Mouse (Mus musculus) stomach, embryonic 16.5 days (tissue): ENCODE results near the gene C7. TPM values are rescaled to one million over a fixed set of nuclear protein-coding genes. Genes with fewer than 3 reads are reported as not detected.

Experiments
- ATAC-seq: fragments of 200-750 bp; cut with Nextera tagmentation; 2 replicates; pipeline ENCODE4 v1.8.0; 2017; ENCODE audit warnings: moderate number of reproducible peaks, moderate TSS enrichment; ENCODE audit not compliant: insufficient read depth, low FRiP score
- H3K27ac ChIP-seq: fragments of 300-500 bp; sonication (generic); 2 replicates; pipeline ENCODE4 v1.5.1; 2014; ENCODE audit warnings: low read length
- H3K27me3 ChIP-seq: fragments of 300-500 bp; sonication (generic); 2 replicates; pipeline ENCODE4 v1.6.1; 2014; ENCODE audit warnings: low read length, control low read depth, mixed read lengths; ENCODE audit not compliant: control insufficient read depth, insufficient read depth
- H3K36me3 ChIP-seq: fragments of 300-500 bp; sonication (generic); 2 replicates; pipeline ENCODE4 v1.6.1; 2014; ENCODE audit warnings: low read length; ENCODE audit not compliant: control insufficient read depth, insufficient read depth
- H3K4me1 ChIP-seq: fragments of 300-500 bp; sonication (generic); 2 replicates; pipeline ENCODE4 v1.6.1; 2014; ENCODE audit warnings: low read length, control low read depth, mixed read lengths; ENCODE audit not compliant: control insufficient read depth, insufficient read depth
- H3K4me2 ChIP-seq: fragments of 300-500 bp; sonication (generic); 2 replicates; pipeline ENCODE4 v1.6.1; 2014; ENCODE audit warnings: low read depth, low read length, mixed read lengths
- H3K4me3 ChIP-seq: fragments of 300-500 bp; sonication (generic); replicated peaks from 2 replicates; pipeline ENCODE4 v1.5.1; 2014; ENCODE audit warnings: mild to moderate bottlenecking, low read length
- H3K9ac ChIP-seq: fragments of 300-500 bp; sonication (generic); 2 replicates; pipeline ENCODE4 v1.6.1; 2014; ENCODE audit warnings: low read length
- H3K9me3 ChIP-seq: fragments of 300-500 bp; sonication (generic); replicated peaks from 2 replicates; pipeline ENCODE4 v1.6.1; 2016; ENCODE audit warnings: low read length, control low read depth; ENCODE audit not compliant: control insufficient read depth
- WGBS: fragments of 180-500 bp; shearing (Covaris S2); extraction: QIAGEN DNeasy Blood & Tissue Kit; methylation state at CpG from one replicate; pipeline ENCODE4 v1.1.7; 2014; 5-methylcytosine and 5-hydroxymethylcytosine counted together
- polyA plus RNA-seq: library from polyadenylated mRNA; unstranded; fragments of >200 nt; fragmentation: Nextera tagmentation; extraction: Ambion mirVana; gene quantifications from 2 replicates; pipeline ENCODE4 v1.2.1, GENCODE M21; 2015

Gene C7
- 0.05 TPM in 1 of 2 replicates, not detected in the other for polyA plus RNA-seq

- H3K27me3 ChIP-seq = no peaks in the 10 kb centered on the region
- no peak within 1 kb of the TSS for H3K9ac ChIP-seq
- H3K9me3 ChIP-seq = no peaks in the 10 kb centered on the region
- H3K4me3 ChIP-seq = no peak within 1 kb of the TSS
- no peaks in the 10 kb centered on the region for H3K36me3 ChIP-seq
- no peaks in the 10 kb centered on the region for H3K4me1 ChIP-seq
- ATAC-seq = no peak
- H3K4me2 ChIP-seq = no peak within 1 kb of the TSS
- no peak within 1 kb of the TSS for H3K27ac ChIP-seq
Measured at GRCm38 (mm10) chr15:5063635-5064034, at the start of gene C7. Gene C7 (minus strand): TSS chr15:5063740.

GRCm38 (mm10) chr15:5112651-5113050 is 49.1 kb upstream of the C7 start:
- Histone ChIP-seq H3K4me2 (no peak overlapping the region), H3K27ac (no peak overlapping the region), H3K4me3 (no peak overlapping the region), H3K9me3 (no peaks in the 10 kb centered on the region), H3K9ac (no peak overlapping the region), H3K36me3 (no peaks in the 10 kb centered on the region), H3K4me1 (peaks cover 10% of the 10 kb centered on the region), H3K27me3 (no peaks in the 10 kb centered on the region)
- no peak for ATAC-seq
- 81% methylated on average over 3 of the region's 3 CpGs for WGBS

- no peaks in the 10 kb centered on the region for H3K27me3 ChIP-seq
- H3K9me3 ChIP-seq = no peaks in the 10 kb centered on the region
- 78% methylated on average over 3 of the region's 3 CpGs for WGBS
- H3K36me3 ChIP-seq = no peaks in the 10 kb centered on the region
- H3K9ac ChIP-seq = no peak overlapping the region
- no peak overlapping the region; the same call in 1 of the 2 replicates for H3K27ac ChIP-seq
- peak overlapping the region; percentile 55 for H3K4me2 ChIP-seq
- H3K4me3 ChIP-seq = no peak overlapping the region
- no peak for ATAC-seq
- H3K4me1 ChIP-seq = no peaks in the 10 kb centered on the region
Measured at GRCm38 (mm10) chr15:5108655-5109040, 45.1 kb upstream of the C7 start.

GRCm38 (mm10) chr15:5107686-5108654 is 44.4 kb upstream of the C7 start, which contains the start of gene Card6:
Gene Card6 (minus strand): TSS chr15:5108539.
- Histone ChIP-seq H3K27ac (peak within 1 kb of the TSS; percentile 54; the same call in 1 of the 2 replicates), H3K4me3 (peak within 1 kb of the TSS; percentile 43), H3K9me3 (no peaks in the 10 kb centered on the region), H3K4me1 (no peaks in the 10 kb centered on the region), H3K4me2 (peak within 1 kb of the TSS; percentile 55), H3K27me3 (no peaks in the 10 kb centered on the region), H3K36me3 (no peaks in the 10 kb centered on the region), H3K9ac (peak within 1 kb of the TSS; percentile 22)
- WGBS = 40% methylated on average over 21 of the region's 21 CpGs
- ATAC-seq = no peak

- Histone ChIP-seq H3K4me2 (no peak overlapping the region), H3K27ac (no peak overlapping the region), H3K36me3 (no peaks in the 10 kb centered on the region), H3K9me3 (no peaks in the 10 kb centered on the region), H3K4me1 (no peaks in the 10 kb centered on the region), H3K4me3 (no peak overlapping the region), H3K9ac (no peak overlapping the region), H3K27me3 (no peaks in the 10 kb centered on the region)
- no peak for ATAC-seq
- 42% methylated on average over 2 of the region's 2 CpGs for WGBS
Measured at GRCm38 (mm10) chr15:5106293-5106692, 42.8 kb upstream of the C7 start.

GRCm38 (mm10) chr15:5105891-5106290 is 42.4 kb upstream of the C7 start:
- Histone ChIP-seq H3K27ac (no peak overlapping the region), H3K9ac (no peak overlapping the region), H3K36me3 (no peaks in the 10 kb centered on the region), H3K9me3 (no peaks in the 10 kb centered on the region), H3K4me2 (no peak overlapping the region), H3K27me3 (no peaks in the 10 kb centered on the region), H3K4me3 (no peak overlapping the region), H3K4me1 (no peaks in the 10 kb centered on the region)
- WGBS = 77% methylated on average over 6 of the region's 6 CpGs
- ATAC-seq = no peak

GRCm38 (mm10) chr15:5102312-5102711 is 38.8 kb upstream of the C7 start:
- 92% methylated on average over 4 of the region's 4 CpGs for WGBS
- Histone ChIP-seq H3K27ac (no peak overlapping the region), H3K27me3 (no peaks in the 10 kb centered on the region), H3K9ac (no peak overlapping the region), H3K9me3 (no peaks in the 10 kb centered on the region), H3K4me1 (no peaks in the 10 kb centered on the region), H3K36me3 (no peaks in the 10 kb centered on the region), H3K4me2 (no peak overlapping the region), H3K4me3 (no peak overlapping the region)
- ATAC-seq = no peak

GRCm38 (mm10) chr15:5097376-5097775 is 33.8 kb upstream of the C7 start:
- WGBS = 97% methylated on average over 1 of the region's 1 CpGs
- Histone ChIP-seq H3K27ac (no peak overlapping the region), H3K9me3 (no peaks in the 10 kb centered on the region), H3K4me2 (no peak overlapping the region), H3K4me1 (no peaks in the 10 kb centered on the region), H3K9ac (no peak overlapping the region), H3K27me3 (no peaks in the 10 kb centered on the region), H3K4me3 (no peak overlapping the region), H3K36me3 (no peaks in the 10 kb centered on the region)
- no peak for ATAC-seq

GRCm38 (mm10) chr15:5095534-5096301 is 32.2 kb upstream of the C7 start:
- H3K27me3 ChIP-seq = no peaks in the 10 kb centered on the region
- H3K4me1 ChIP-seq = no peaks in the 10 kb centered on the region
- H3K36me3 ChIP-seq = no peaks in the 10 kb centered on the region
- H3K4me3 ChIP-seq = no peak overlapping the region
- no peaks in the 10 kb centered on the region for H3K9me3 ChIP-seq
- WGBS = 73% methylated on average over 11 of the region's 11 CpGs
- H3K9ac ChIP-seq = no peak overlapping the region
- no peak overlapping the region for H3K27ac ChIP-seq
- no peak overlapping the region for H3K4me2 ChIP-seq
- no peak for ATAC-seq
